8 mouse cellular contexts compared by ENCODE assay signal in genomic region chr6:122304355-122304754, GRCm38 (mm10). TPM values are rescaled to one million over a fixed set of nuclear protein-coding genes. Genes with fewer than 3 reads are reported as not detected.
A peak's percentile ranks its signal among the peaks of the same experiment; 100 is the strongest.
DNase-seq lines count a peak whose midpoint lies in the region; ATAC-seq lines count a peak whose summit lies in the region.

No protein-coding gene starts in this region.

- intact Hi-C loops in heart, postnatal 14 days (cut with DNase I): loop anchor here (2.0 to 5.0 kb wide), 3 partner anchors 46 to 747 kb away; no protein-coding TSS in a partner anchor
- intact Hi-C loops in left cerebral cortex, postnatal 14 days (cut with DNase I): loop anchor here (2.0 to 10.0 kb wide), 3 partner anchors 46 to 742 kb away; no protein-coding TSS in a partner anchor

- ATAC-seq in frontal cortex, adult (ENCODE audit: low TSS enrichment): no peak

- peak; percentile 21 to 91 for DNase-seq in frontal cortex, adult 2 months (ENCODE audit: extremely low spot score in 1 of 2, low spot score in 1 of 2)
- DNase-seq in adrenal gland, adult 18-20 months (ENCODE audit: low spot score in 2 of 2): peak; percentile 75 to 83
- DNase-seq in embryo, embryonic 11 days: peak; percentile 85
- peak; percentile 76 to 86 for DNase-seq in heart, postnatal 14 days
- peak; percentile 71 to 90 for DNase-seq in left cerebral cortex, postnatal 14 days (ENCODE audit: low spot score in 2 of 2)
- peak; percentile 43 for DNase-seq in ovary, adult 18-20 months (ENCODE audit: low spot score)
- DNase-seq in thymus, adult 18-20 months: peak; percentile 29 to 39

RNA-seq across cellular contexts. Expression of gene M6pr, which starts 4.2 kb away (rescaled TPM):
- 71.2 and 75.4 TPM in 2 replicates for polyA plus RNA-seq in frontal cortex, adult 2 months (2012; rRNA removed)
- total RNA-seq in adrenal gland, adult 18-20 months (2021): 100 to 1,000 TPM; 136 to 177 TPM
- total RNA-seq in heart, postnatal 14 days (2021): 10 to 100 TPM; 38.0 to 40.1 TPM
- 10 to 100 TPM; 52.8 to 55.1 TPM for total RNA-seq in left cerebral cortex, postnatal 14 days (2021)

RNA-seq across cellular contexts. Expression of gene Klrg1, which starts 21.7 kb away (rescaled TPM):
- 0.11 and 0.32 TPM in 2 replicates for polyA plus RNA-seq in frontal cortex, adult 2 months (2012; rRNA removed)
- under 1 TPM; 0.20 to 0.29 TPM for total RNA-seq in adrenal gland, adult 18-20 months (2021)
- not detected for total RNA-seq in heart, postnatal 14 days (2021)
- under 1 TPM in 1 of 2 experiments, not detected in 1; 0.32 TPM for total RNA-seq in left cerebral cortex, postnatal 14 days (2021)

RNA-seq across cellular contexts. Expression of gene Phc1, which starts 36.0 kb away (rescaled TPM):
- 60.0 and 65.4 TPM in 2 replicates for polyA plus RNA-seq in frontal cortex, adult 2 months (2012; rRNA removed)
- total RNA-seq in adrenal gland, adult 18-20 months (2021): 10 to 100 TPM; 20.1 to 26.7 TPM
- total RNA-seq in heart, postnatal 14 days (2021): 10 to 100 TPM; 15.4 to 15.9 TPM
- total RNA-seq in left cerebral cortex, postnatal 14 days (2021): 10 to 100 TPM; 57.8 to 59.3 TPM

Comparison
In these comparisons a context has a peak if more than half of its experiments do, and no peak if none do; other contexts are left out.
1. DNase-seq: peak in every context shown above with its lines; median percentile 85 in embryo, embryonic 11 days; 81 in heart, postnatal 14 days; 80 in left cerebral cortex, postnatal 14 days; 79 in adrenal gland, adult 18-20 months; 56 in frontal cortex, adult 2 months; 43 in ovary, adult 18-20 months; 34 in thymus, adult 18-20 months.